Mouse (Mus musculus): ENCODE results near the gene Diras1.
"Not testable (repeated sequence)": the region's sequence is repeated elsewhere in the genome, so short reads cannot be mapped to it uniquely, and the experiment has no call there.

Gene Diras1

GRCm38 (mm10) chr10:81025639-81026275, at the start of gene Diras1:
TSS of gene Diras1 (minus strand) at chr10:81025662.
- DNase-seq (ENCODE audit: low spot score in 2 of 2), result no peak

GRCm38 (mm10) chr10:81073464-81073863, 48.0 kb upstream of the Diras1 start:
- DNase-seq (ENCODE audit: low spot score in 2 of 2), result no peak

- DNase-seq (ENCODE audit: low spot score in 2 of 2), result no peak
Measured at GRCm38 (mm10) chr10:81072290-81072689, 46.8 kb upstream of the Diras1 start.

- peak; percentile 97 to 98 for DNase-seq (ENCODE audit: low spot score in 2 of 2)
Measured at GRCm38 (mm10) chr10:81069836-81070235, 44.4 kb upstream of the Diras1 start, which contains the start of gene Thop1. TSS of gene Thop1 (plus strand) at chr10:81070035.

GRCm38 (mm10) chr10:81068706-81069105, 43.2 kb upstream of the Diras1 start:
- no peak for DNase-seq (ENCODE audit: low spot score in 2 of 2)

GRCm38 (mm10) chr10:81064519-81064918, 39.1 kb upstream of the Diras1 start:
- DNase-seq (ENCODE audit: low spot score in 2 of 2), result not testable (repeated sequence)

- DNase-seq (ENCODE audit: low spot score in 2 of 2), result no peak
Measured at GRCm38 (mm10) chr10:81062710-81063109, 37.2 kb upstream of the Diras1 start.

- peak; percentile 100 for DNase-seq (ENCODE audit: low spot score in 2 of 2)
Measured at GRCm38 (mm10) chr10:81059603-81060543, 34.4 kb upstream of the Diras1 start, which contains the start of gene Sgta. TSS of gene Sgta (minus strand) at chr10:81060181.

- no peak for DNase-seq (ENCODE audit: low spot score in 2 of 2)
Measured at GRCm38 (mm10) chr10:81058896-81059295, 33.4 kb upstream of the Diras1 start.

- no peak for DNase-seq (ENCODE audit: low spot score in 2 of 2)
Measured at GRCm38 (mm10) chr10:81057406-81058130, 32.1 kb upstream of the Diras1 start.

- not testable (repeated sequence) for DNase-seq (ENCODE audit: low spot score in 2 of 2)
Measured at GRCm38 (mm10) chr10:81055802-81056340, 30.4 kb upstream of the Diras1 start.

- no peak for DNase-seq (ENCODE audit: low spot score in 2 of 2)
Measured at GRCm38 (mm10) chr10:81055169-81055568, 29.7 kb upstream of the Diras1 start.

- DNase-seq (ENCODE audit: low spot score in 2 of 2), result no peak
Measured at GRCm38 (mm10) chr10:81052577-81052976, 27.1 kb upstream of the Diras1 start.

GRCm38 (mm10) chr10:81051133-81051532, 25.7 kb upstream of the Diras1 start:
- no peak for DNase-seq (ENCODE audit: low spot score in 2 of 2)

- no peak for DNase-seq (ENCODE audit: low spot score in 2 of 2)
Measured at GRCm38 (mm10) chr10:81050645-81051044, 25.2 kb upstream of the Diras1 start.

- DNase-seq (ENCODE audit: low spot score in 2 of 2), result not testable (repeated sequence)
Measured at GRCm38 (mm10) chr10:81045246-81045645, 19.8 kb upstream of the Diras1 start.

GRCm38 (mm10) chr10:81041458-81042175, 16.2 kb upstream of the Diras1 start:
- DNase-seq (ENCODE audit: low spot score in 2 of 2), result peak in 1 of 2 experiments; percentile 80

- DNase-seq (ENCODE audit: low spot score in 2 of 2), result peak; percentile 94 to 99
Measured at GRCm38 (mm10) chr10:81036988-81037580, 11.6 kb upstream of the Diras1 start, which contains the start of gene Slc39a3. TSS of gene Slc39a3 (minus strand) at chr10:81037426.

- DNase-seq (ENCODE audit: low spot score in 2 of 2), result no peak
Measured at GRCm38 (mm10) chr10:81036251-81036650, 10.8 kb upstream of the Diras1 start.

GRCm38 (mm10) chr10:81033586-81033985, 8.1 kb upstream of the Diras1 start:
- no peak for DNase-seq (ENCODE audit: low spot score in 2 of 2)

Data from left cerebral cortex, adult 9 months (tissue).